In the genomic region with DNA sequence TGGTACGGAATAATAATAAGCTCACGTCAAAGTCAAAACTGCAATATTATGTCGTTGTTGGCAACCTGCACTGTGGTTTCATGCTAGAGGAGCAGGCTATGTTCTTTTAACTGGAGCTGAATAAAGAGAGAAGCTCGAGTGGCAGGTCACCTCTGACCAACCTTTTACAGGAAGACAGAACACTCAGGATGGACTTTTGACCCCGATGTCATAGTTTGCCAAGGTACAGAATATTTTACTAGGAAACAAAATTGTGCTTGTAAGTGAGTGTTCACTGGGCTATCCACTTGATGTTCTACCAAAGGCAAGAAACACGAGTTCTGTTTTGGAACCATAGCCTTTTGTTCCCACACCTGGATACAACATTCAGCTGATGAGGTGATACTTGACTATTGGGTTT, we compare ENCODE assay signal across 15 mouse cellular contexts.
"Had no signal": no experiment of that assay in that cellular context is flagged by ENCODE, and none has a peak within 500 bp of the region (broad histone marks: within the 10 kb centered on the region; RNA-seq: fewer than 3 reads in every experiment).

No protein-coding gene starts in this region.

- H3K4me3 ChIP-seq: neural tube, embryonic 15.5 days; stomach, embryonic 15.5 days had no signal

- H3K27me3 ChIP-seq: neural tube, embryonic 15.5 days; stomach, embryonic 15.5 days had no signal

- H3K9me3 ChIP-seq: neural tube, embryonic 15.5 days; stomach, embryonic 15.5 days had no signal

- H3K9ac ChIP-seq: neural tube, embryonic 15.5 days; stomach, embryonic 15.5 days had no signal

- DNase-seq: retina, postnatal 1 day; right cerebral cortex, adult 18-20 months; right cerebral cortex, postnatal 14 days; right cerebral cortex, postnatal 25 days; right cerebral cortex, postnatal 4 days; spleen, adult 18-20 months; thymus, adult 18-20 months; thymus, adult 2 months; thymus, postnatal 14 days; thymus, postnatal 25 days; thymus, postnatal 36 days; thymus, postnatal 4 days had no signal

- H3K4me2 ChIP-seq: neural tube, embryonic 15.5 days; stomach, embryonic 15.5 days had no signal

- H3K36me3 ChIP-seq: neural tube, embryonic 15.5 days; stomach, embryonic 15.5 days had no signal

- H3K4me1 ChIP-seq: neural tube, embryonic 15.5 days; stomach, embryonic 15.5 days had no signal

- H3K27ac ChIP-seq: neural tube, embryonic 15.5 days; stomach, embryonic 15.5 days; stomach, postnatal 0 days had no signal
